Comparison of ENCODE assay signal across 17 mouse cellular contexts in genomic region chr17:24062459-24063155, GRCm38 (mm10). TPM values are rescaled to one million over a fixed set of nuclear protein-coding genes. Genes with fewer than 3 reads are reported as not detected.
"Had no signal": no experiment of that assay in that cellular context is flagged by ENCODE, and none has a peak within 500 bp of the region (broad histone marks: within the 10 kb centered on the region; RNA-seq: fewer than 3 reads in every experiment).

No protein-coding gene starts in this region.

- H3K27ac ChIP-seq: kidney, postnatal 0 days; left cerebral cortex, adult 2 months; limb, embryonic 15.5 days; liver, embryonic 12.5 days; midbrain, embryonic 12.5 days had no signal

- H3K4me2 ChIP-seq: limb, embryonic 15.5 days; liver, embryonic 12.5 days; lung, embryonic 14.5 days; midbrain, embryonic 12.5 days had no signal

- H3K4me3 ChIP-seq: left cerebral cortex, adult 2 months; limb, embryonic 15.5 days; liver, embryonic 12.5 days; midbrain, embryonic 12.5 days had no signal

- H3K27me3 ChIP-seq: limb, embryonic 15.5 days; liver, embryonic 12.5 days; midbrain, embryonic 12.5 days had no signal

- H3K9me3 ChIP-seq: limb, embryonic 15.5 days; liver, embryonic 12.5 days; midbrain, embryonic 12.5 days had no signal

- H3K9ac ChIP-seq: limb, embryonic 15.5 days; liver, embryonic 12.5 days; lung, embryonic 14.5 days; midbrain, embryonic 12.5 days had no signal

- ATAC-seq: liver, embryonic 12.5 days had no signal

- H3K4me1 ChIP-seq: limb, embryonic 15.5 days; liver, embryonic 12.5 days; midbrain, embryonic 12.5 days had no signal

- DNase-seq: kidney, adult 11 months; kidney, adult 9 months; kidney, postnatal 36 days; lung, embryonic 14.5 days; lung, postnatal 10 days; thymus, adult 18-20 months; thymus, postnatal 14 days had no signal

RNA-seq across cellular contexts. Expression of gene Prss27, which starts 24.7 kb away (rescaled TPM):
- total RNA-seq: layer of hippocampus, adult 18-20 months; layer of hippocampus, postnatal 14 days; left cerebral cortex, adult 2 months; left cerebral cortex, postnatal 25 days; megakaryocyte, adult 5-6 weeks had no signal
- polyA plus RNA-seq: liver, embryonic 12.5 days; liver, embryonic 16.5 days had no signal
